Mouse (Mus musculus): ENCODE measurements at regions not wholly inside any gene's neighbourhood (a gene's known extent, or its start where the extent isn't known, plus 50 kb on each side); places are given as distances from the start of the nearest gene placed in this dataset.

GRCm38 (mm10) chr5:126703516-126704282, 537.9 kb upstream of the Tmem132c start:
- TF ChIP-seq EP300 (IDR thresholded peaks at IDR 0.05; ENCODE audit: insufficient read depth, low read depth, low read length) (no peak), CTCF (IDR thresholded peaks at IDR 0.05; ENCODE audit: low read depth, low read length) (no peak), POLR2A (IDR thresholded peaks at IDR 0.05; ENCODE audit: insufficient read depth, low read length) (no peak)

Measured in ES-Bruce4 (cell line).